Mouse (Mus musculus) thymus, postnatal 25 days (tissue): Measurements from ENCODE around the gene Olfr308.
"Not testable (repeated sequence)": the region's sequence is repeated elsewhere in the genome, so short reads cannot be mapped to it uniquely, and the experiment has no call there.

Experiments used
- DNase-seq: peaks from one replicate; pipeline ENCODE4 v3.0.0; 2022

Olfr308 gene

GRCm38 (mm10) chr7:86325530-86325929 lies at the start of gene Olfr308:
Gene Olfr308 (minus strand): TSS chr7:86325630.
- no peak for DNase-seq

DNA sequence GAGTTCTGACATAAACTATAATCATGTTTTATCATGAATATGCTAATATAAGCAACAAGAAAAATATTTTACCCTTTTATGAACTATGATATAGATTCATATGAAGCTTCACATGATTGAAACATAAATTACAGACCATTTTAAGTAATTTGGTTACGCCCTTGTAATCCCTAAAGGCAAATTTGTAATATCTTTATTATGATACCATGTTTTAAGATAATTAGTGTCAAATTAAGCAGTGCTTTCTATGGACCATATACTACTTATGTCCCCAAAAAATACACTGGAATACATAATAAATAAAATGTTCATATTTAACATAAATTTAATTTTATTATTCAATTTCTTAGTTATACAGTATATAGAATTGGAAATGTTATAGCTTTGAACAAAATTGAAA lies 41.4 kb upstream of the Olfr308 start, which contains the start of gene Olfr305:
Gene Olfr305, minus strand, starts transcription at position 101 of the 400 bp plus-strand sequence.
- DNase-seq = no peak

- not testable (repeated sequence) for DNase-seq
Observed at GRCm38 (mm10) chr7:86346296-86346695, 20.9 kb upstream of the Olfr308 start.

DNA sequence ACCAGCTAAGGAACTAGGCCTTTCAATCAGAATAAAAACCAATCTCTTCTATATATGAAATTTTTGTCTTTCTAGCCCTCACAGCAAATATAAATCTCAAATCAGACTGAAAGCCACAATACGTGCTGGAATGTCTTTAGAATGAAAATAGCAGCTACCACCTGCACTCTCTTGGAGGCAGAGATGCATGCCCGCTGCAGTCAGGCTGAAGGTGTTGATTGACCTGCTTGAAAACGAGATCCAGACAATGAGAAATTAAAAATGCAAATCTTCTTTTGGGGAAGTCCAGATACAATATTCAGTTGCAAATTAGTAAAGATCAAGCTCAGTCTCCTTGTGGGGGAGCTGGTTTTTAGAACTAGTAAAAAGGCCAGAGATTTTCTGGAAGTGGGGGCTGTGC lies 18.8 kb upstream of the Olfr308 start:
- DNase-seq = no peak

DNA sequence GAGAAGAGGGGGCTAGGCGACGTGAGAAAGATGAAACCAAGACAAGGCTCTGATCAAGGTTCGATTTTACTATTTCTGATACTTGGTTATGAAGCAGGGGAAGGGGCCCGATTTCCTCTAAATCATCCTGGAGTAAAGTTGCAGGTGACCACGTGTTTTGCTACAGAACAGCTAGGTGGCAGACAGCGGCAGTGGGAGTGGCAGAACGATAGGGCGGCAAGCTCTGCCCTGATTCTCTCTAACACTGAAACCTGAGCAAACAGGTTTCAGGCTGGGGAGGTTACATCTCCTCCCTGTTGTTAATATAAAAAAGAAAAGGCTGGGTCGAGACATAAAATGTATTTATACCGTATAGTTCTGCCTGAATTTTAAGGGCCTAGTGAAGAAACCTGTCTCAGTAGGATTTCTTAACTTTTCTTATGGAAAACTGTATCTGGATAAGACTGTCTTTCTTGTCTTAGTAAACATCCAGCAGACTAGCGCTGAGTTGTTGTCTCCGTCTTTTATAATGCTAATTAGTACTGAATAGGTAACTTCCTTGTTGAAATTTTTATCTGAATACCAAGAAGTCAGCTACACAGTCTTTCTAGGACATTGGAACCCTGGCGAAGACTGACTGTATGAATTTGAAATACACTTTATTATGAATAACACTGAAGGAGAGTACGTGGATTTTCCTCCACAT lies 17.6 kb upstream of the Olfr308 start:
- no peak for DNase-seq

DNA sequence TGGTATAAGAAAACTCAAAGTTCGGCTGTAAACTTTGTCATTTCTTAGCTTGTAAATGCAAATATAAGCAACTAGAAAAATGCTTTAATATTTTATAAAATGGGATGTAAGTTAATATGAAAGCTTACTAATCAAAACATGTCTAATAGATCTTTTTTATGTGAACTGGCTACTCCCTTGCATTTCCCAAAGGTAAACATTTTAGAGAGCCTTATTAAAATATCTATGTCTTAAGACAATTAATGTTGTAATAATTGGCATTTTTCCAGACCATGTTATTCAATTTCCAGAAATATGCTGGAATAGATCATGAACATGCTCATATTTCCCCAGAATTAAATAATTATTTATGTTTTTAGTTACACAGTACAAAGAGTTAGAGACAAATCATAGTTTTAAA lies 12.1 kb upstream of the Olfr308 start, which contains the start of gene Olfr307:
Gene Olfr307, minus strand, starts transcription at position 101 of the 400 bp plus-strand sequence.
- no peak for DNase-seq

GRCm38 (mm10) chr7:86321323-86321722 lies 4.1 kb downstream of the Olfr308 start:
- no peak for DNase-seq

GRCm38 (mm10) chr7:86313608-86314007 lies 11.8 kb downstream of the Olfr308 start, which contains the start of gene Olfr309:
Gene Olfr309 (minus strand): TSS chr7:86313708.
- DNase-seq = no peak

DNA sequence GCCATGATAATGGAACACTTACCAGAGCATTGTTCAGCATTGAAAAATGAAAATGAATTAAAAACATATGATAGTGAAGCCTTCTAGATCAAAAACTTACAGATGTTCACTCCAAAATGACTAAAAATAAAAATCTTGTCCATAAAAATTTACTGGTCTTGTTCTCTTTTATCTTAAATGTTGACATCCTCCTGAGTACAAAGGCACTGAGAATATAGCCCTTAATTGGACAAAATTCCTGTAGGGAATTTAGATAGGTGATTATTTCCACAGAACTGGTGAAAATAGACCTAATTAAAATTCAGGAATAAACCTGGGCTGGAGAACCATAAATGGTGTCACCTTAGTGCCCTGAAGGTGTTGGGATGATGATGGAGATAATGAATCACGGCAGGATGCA lies 48.4 kb downstream of the Olfr308 start, which contains the start of gene Olfr310:
Gene Olfr310, minus strand, starts transcription at position 101 of the 400 bp plus-strand sequence.
- no peak for DNase-seq
